Mouse (Mus musculus): Measurements from ENCODE around the gene Urb1. TPM values are rescaled to one million over a fixed set of nuclear protein-coding genes. Genes with fewer than 3 reads are reported as not detected.

The Urb1 gene
- total and polyA plus RNA-seq, 2 experiments from 2014 or later: 4.5 to 17.6 TPM

- H3K4me1 ChIP-seq (ENCODE audit: insufficient read depth, low read length): 0 out of 2 replicates have a peak, but pooled peaks cover 4% of the 10 kb centered on the region
- TF ChIP-seq CTCF (IDR thresholded peaks at IDR 0.05; ENCODE audit: low read depth): no peak
- H3K36me3 ChIP-seq (ENCODE audit: insufficient read depth, low read length): no peaks in the 10 kb centered on the region
- H3K27ac ChIP-seq: peak overlapping the region; percentile 66
- peak overlapping the region; percentile 87 for H3K4me2 ChIP-seq (ENCODE audit: low read depth, low read length)
- 44% methylated on average over 11 of the region's 11 CpGs for WGBS
- peak overlapping the region; percentile 82 for H3K4me3 ChIP-seq (ENCODE audit: low read length)
- DNase-seq (ENCODE audit: low spot score) (no peak), ATAC-seq (peak; percentile 33; the same call in 1 of the 2 replicates)
- H3K9ac ChIP-seq (replicated peaks; ENCODE audit: low read length): peak overlapping the region; percentile 53
- H3K9me3 ChIP-seq (ENCODE audit: low read length): no peaks in the 10 kb centered on the region
- H3K27me3 ChIP-seq (ENCODE audit: insufficient read depth, low read length): no peaks in the 10 kb centered on the region
These were observed 573 bp upstream of the Urb1 start for GRCm38 (mm10) chr16:90810716-90811256.

GRCm38 (mm10) chr16:90804466-90804865 is 5.7 kb downstream of the Urb1 start:
- DNase-seq (ENCODE audit: low spot score) (no peak), ATAC-seq (no peak)
- Histone ChIP-seq H3K9ac (replicated peaks; ENCODE audit: low read length) (no peak overlapping the region), H3K4me2 (ENCODE audit: low read depth, low read length) (no peak overlapping the region), H3K9me3 (ENCODE audit: low read length) (no peaks in the 10 kb centered on the region), H3K27me3 (ENCODE audit: insufficient read depth, low read length) (no peaks in the 10 kb centered on the region), H3K27ac (no peak overlapping the region), H3K4me1 (ENCODE audit: insufficient read depth, low read length) (no peaks in the 10 kb centered on the region), H3K4me3 (ENCODE audit: low read length) (no peak overlapping the region), H3K36me3 (ENCODE audit: insufficient read depth, low read length) (peaks cover 34% of the 10 kb centered on the region; the same call in 1 of the 2 replicates)
- no peak for TF ChIP-seq CTCF (IDR thresholded peaks at IDR 0.05; ENCODE audit: low read depth)
- 96% methylated on average over 5 of the region's 5 CpGs for WGBS

GRCm38 (mm10) chr16:90801928-90802327 is 8.3 kb downstream of the Urb1 start:
- peak; percentile 59 for TF ChIP-seq CTCF (IDR thresholded peaks at IDR 0.05; ENCODE audit: low read depth)
- H3K36me3 ChIP-seq (ENCODE audit: insufficient read depth, low read length): peaks cover 37% of the 10 kb centered on the region
- H3K4me2 ChIP-seq (ENCODE audit: low read depth, low read length): no peak overlapping the region
- H3K4me3 ChIP-seq (ENCODE audit: low read length): no peak overlapping the region
- no peaks in the 10 kb centered on the region for H3K27me3 ChIP-seq (ENCODE audit: insufficient read depth, low read length)
- 83% methylated on average over 3 of the region's 3 CpGs for WGBS
- H3K9ac ChIP-seq (replicated peaks; ENCODE audit: low read length): no peak overlapping the region
- ATAC-seq (no peak), DNase-seq (ENCODE audit: low spot score) (peak; percentile 35)
- no peak overlapping the region for H3K27ac ChIP-seq
- no peaks in the 10 kb centered on the region for H3K9me3 ChIP-seq (ENCODE audit: low read length)
- no peaks in the 10 kb centered on the region for H3K4me1 ChIP-seq (ENCODE audit: insufficient read depth, low read length)

GRCm38 (mm10) chr16:90801251-90801650 is 9.0 kb downstream of the Urb1 start:
- ATAC-seq (no peak), DNase-seq (ENCODE audit: low spot score) (no peak)
- H3K27me3 ChIP-seq (ENCODE audit: insufficient read depth, low read length): no peaks in the 10 kb centered on the region
- no peak overlapping the region for H3K9ac ChIP-seq (replicated peaks; ENCODE audit: low read length)
- no peak for TF ChIP-seq CTCF (IDR thresholded peaks at IDR 0.05; ENCODE audit: low read depth)
- 90% methylated on average over 5 of the region's 5 CpGs for WGBS
- H3K4me1 ChIP-seq (ENCODE audit: insufficient read depth, low read length): no peaks in the 10 kb centered on the region
- no peak overlapping the region for H3K27ac ChIP-seq
- no peak overlapping the region for H3K4me3 ChIP-seq (ENCODE audit: low read length)
- no peak overlapping the region for H3K4me2 ChIP-seq (ENCODE audit: low read depth, low read length)
- H3K36me3 ChIP-seq (ENCODE audit: insufficient read depth, low read length): peaks cover 38% of the 10 kb centered on the region
- no peaks in the 10 kb centered on the region for H3K9me3 ChIP-seq (ENCODE audit: low read length)

DNA sequence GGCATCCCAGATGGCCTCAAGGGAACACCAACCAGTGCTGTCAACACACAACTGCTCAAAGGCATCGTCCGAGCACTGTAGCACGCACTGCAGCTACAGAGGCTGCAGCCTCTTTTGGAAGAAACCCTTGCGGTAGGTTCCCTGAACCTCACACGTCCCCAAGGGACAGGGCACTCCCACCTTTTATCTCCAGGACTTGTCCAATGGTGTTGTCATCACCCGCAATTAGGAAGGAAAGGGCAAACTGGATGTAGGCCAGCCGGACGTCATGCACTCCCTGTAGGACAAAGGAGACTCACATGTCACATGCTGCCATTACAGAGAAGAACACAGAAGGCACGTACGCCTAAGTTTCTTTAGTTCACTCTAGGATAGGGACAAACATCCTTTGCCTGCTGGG is 10.4 kb downstream of the Urb1 start:
- Histone ChIP-seq H3K36me3 (ENCODE audit: insufficient read depth, low read length) (peaks cover 39% of the 10 kb centered on the region), H3K9me3 (ENCODE audit: low read length) (no peaks in the 10 kb centered on the region), H3K27ac (no peak overlapping the region), H3K4me2 (ENCODE audit: low read depth, low read length) (no peak overlapping the region), H3K27me3 (ENCODE audit: insufficient read depth, low read length) (no peaks in the 10 kb centered on the region), H3K4me3 (ENCODE audit: low read length) (no peak overlapping the region), H3K4me1 (ENCODE audit: insufficient read depth, low read length) (no peaks in the 10 kb centered on the region), H3K9ac (replicated peaks; ENCODE audit: low read length) (no peak overlapping the region)
- 83% methylated on average over 10 of the region's 10 CpGs for WGBS
- ATAC-seq (no peak), DNase-seq (ENCODE audit: low spot score) (no peak)
- no peak for TF ChIP-seq CTCF (IDR thresholded peaks at IDR 0.05; ENCODE audit: low read depth)

GRCm38 (mm10) chr16:90798848-90799247 is 11.4 kb downstream of the Urb1 start:
- H3K36me3 ChIP-seq (ENCODE audit: insufficient read depth, low read length): peaks cover 31% of the 10 kb centered on the region
- H3K27ac ChIP-seq: no peak overlapping the region
- H3K9me3 ChIP-seq (ENCODE audit: low read length): no peaks in the 10 kb centered on the region
- H3K27me3 ChIP-seq (ENCODE audit: insufficient read depth, low read length): no peaks in the 10 kb centered on the region
- 90% methylated on average over 5 of the region's 5 CpGs for WGBS
- no peak for DNase-seq (ENCODE audit: low spot score)
- H3K4me1 ChIP-seq (ENCODE audit: insufficient read depth, low read length): no peaks in the 10 kb centered on the region
- TF ChIP-seq CTCF (IDR thresholded peaks at IDR 0.05; ENCODE audit: low read depth): no peak
- no peak overlapping the region for H3K9ac ChIP-seq (replicated peaks; ENCODE audit: low read length)
- ATAC-seq: no peak
- H3K4me3 ChIP-seq (ENCODE audit: low read length): no peak overlapping the region
- H3K4me2 ChIP-seq (ENCODE audit: low read depth, low read length): no peak overlapping the region

GRCm38 (mm10) chr16:90798446-90798845 is 11.8 kb downstream of the Urb1 start:
- H3K9me3 ChIP-seq (ENCODE audit: low read length): no peaks in the 10 kb centered on the region
- WGBS: 72% methylated on average over 8 of the region's 8 CpGs
- no peak overlapping the region for H3K27ac ChIP-seq
- no peak overlapping the region for H3K9ac ChIP-seq (replicated peaks; ENCODE audit: low read length)
- TF ChIP-seq CTCF (IDR thresholded peaks at IDR 0.05; ENCODE audit: low read depth): no peak
- H3K36me3 ChIP-seq (ENCODE audit: insufficient read depth, low read length): peaks cover 27% of the 10 kb centered on the region
- H3K4me2 ChIP-seq (ENCODE audit: low read depth, low read length): no peak overlapping the region
- DNase-seq (ENCODE audit: low spot score): peak; percentile 7
- no peaks in the 10 kb centered on the region for H3K27me3 ChIP-seq (ENCODE audit: insufficient read depth, low read length)
- ATAC-seq: no peak
- no peaks in the 10 kb centered on the region for H3K4me1 ChIP-seq (ENCODE audit: insufficient read depth, low read length)
- H3K4me3 ChIP-seq (ENCODE audit: low read length): no peak overlapping the region

All from hindbrain, postnatal 0 days (tissue).